Mouse (Mus musculus): ENCODE data around the gene 1700001C19Rik.
"Not testable (repeated sequence)": the region's sequence is repeated elsewhere in the genome, so short reads cannot be mapped to it uniquely, and the experiment has no call there.

DNA sequence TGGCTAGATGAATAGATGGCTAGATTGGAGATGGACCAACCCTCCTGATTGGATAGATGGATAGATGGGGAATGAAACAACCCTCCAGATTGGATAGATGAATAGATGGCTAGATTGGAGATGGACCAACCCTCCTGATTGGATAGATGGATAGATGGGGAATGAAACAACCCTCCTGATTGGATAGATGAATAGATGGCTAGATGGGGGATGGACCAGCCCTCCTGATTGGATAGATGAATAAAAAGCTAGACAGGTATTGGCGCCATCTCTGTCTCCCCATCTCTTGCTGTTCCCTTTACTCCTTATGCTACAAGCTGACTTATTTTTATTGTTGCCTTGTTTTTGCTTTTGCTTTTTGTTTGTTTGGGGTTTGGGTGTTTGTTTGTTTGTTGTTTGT, 14.6 kb downstream of the 1700001C19Rik start:
- not testable (repeated sequence) for TF ChIP-seq CTCF (IDR thresholded peaks at IDR 0.05); POLR2A (IDR thresholded peaks at IDR 0.05; ENCODE audit: insufficient read depth, low read depth, low read length); EP300 (IDR thresholded peaks at IDR 0.05; ENCODE audit: insufficient read depth, low read depth, low read length)

Measured in heart, adult 2 months (tissue).